8 mouse cellular contexts compared by ENCODE assay signal in genomic region chr8:121474161-121474897, GRCm38 (mm10).
DNase-seq lines count a peak whose midpoint lies in the region; ATAC-seq and TF ChIP-seq lines count a peak whose summit lies in the region.

No protein-coding gene starts in this region.

- no peak for TF ChIP-seq EP300 in lung, postnatal 0 days (IDR thresholded peaks at IDR 0.05)

- no peak overlapping the region for H3K9ac ChIP-seq in lung, postnatal 0 days (replicated peaks; ENCODE audit: low read depth)
- H3K9ac ChIP-seq in forebrain, postnatal 0 days: 0 out of 2 replicates have a peak overlapping the region, but pooled peaks have one; percentile 0
- no peak overlapping the region for H3K9ac ChIP-seq in stomach, embryonic 14.5 days (replicated peaks; ENCODE audit: low read depth, low read length)

- peak overlapping the region; percentile 22; the same call in 1 of the 2 replicates for H3K4me2 ChIP-seq in lung, postnatal 0 days (replicated peaks; ENCODE audit: low read depth, low read length)
- H3K4me2 ChIP-seq in forebrain, postnatal 0 days (ENCODE audit: low read depth): no peak overlapping the region; the same call in 1 of the 2 replicates
- peak overlapping the region; percentile 35 for H3K4me2 ChIP-seq in stomach, embryonic 14.5 days (replicated peaks; ENCODE audit: low read depth, low read length)

- H3K4me1 ChIP-seq in heart, embryonic 10.5 days: peaks cover 22% of the 10 kb centered on the region
- no peaks in the 10 kb centered on the region; the same call in 1 of the 2 replicates for H3K4me1 ChIP-seq in lung, postnatal 0 days (ENCODE audit: insufficient read depth, low read depth, low read length)
- H3K4me1 ChIP-seq in forebrain, postnatal 0 days (ENCODE audit: insufficient read depth): no peaks in the 10 kb centered on the region
- H3K4me1 ChIP-seq in stomach, embryonic 14.5 days (ENCODE audit: control insufficient read depth, insufficient read depth, low read length): peaks cover 9% of the 10 kb centered on the region; the same call in 1 of the 2 replicates

- H3K27me3 ChIP-seq in heart, embryonic 10.5 days (ENCODE audit: insufficient read depth, poor library complexity, severe bottlenecking): 0 out of 2 replicates have a peak, but pooled peaks cover 27% of the 10 kb centered on the region
- no peaks in the 10 kb centered on the region; the same call in 1 of the 2 replicates for H3K27me3 ChIP-seq in lung, postnatal 0 days (replicated peaks; ENCODE audit: insufficient read depth, low read length)
- peaks cover 5% of the 10 kb centered on the region; the same call in 1 of the 2 replicates for H3K27me3 ChIP-seq in forebrain, postnatal 0 days (ENCODE audit: insufficient read depth, low read length)
- H3K27me3 ChIP-seq in stomach, embryonic 14.5 days (ENCODE audit: control insufficient read depth, insufficient read depth, low read length): no peaks in the 10 kb centered on the region

- no peak for TF ChIP-seq CTCF in lung, postnatal 0 days (IDR thresholded peaks at IDR 0.05)
- TF ChIP-seq CTCF in forebrain, postnatal 0 days (IDR thresholded peaks at IDR 0.05; ENCODE audit: low read depth): no peak

- DNase-seq in heart, embryonic 10.5 days (ENCODE audit: low spot score): no peak
- no peak for DNase-seq in heart, adult 11 months
- DNase-seq in lung, postnatal 0 days (ENCODE audit: low spot score): no peak
- DNase-seq in lung, postnatal 14 days: no peak
- no peak for DNase-seq in forebrain, postnatal 0 days
- no peak for DNase-seq in ovary, postnatal 10 days (ENCODE audit: low spot score)

- ATAC-seq in lung, postnatal 0 days: no peak
- ATAC-seq in forebrain, postnatal 0 days: no peak
- no peak for ATAC-seq in stomach, embryonic 14.5 days (ENCODE audit: insufficient number of reproducible peaks, insufficient read depth, low FRiP score, low read depth)
- no peak for ATAC-seq in megakaryocyte progenitor cell, adult 5-6 weeks (replicated peaks; ENCODE audit: poor library complexity)

- H3K9me3 ChIP-seq in heart, embryonic 10.5 days: no peaks in the 10 kb centered on the region
- H3K9me3 ChIP-seq in lung, postnatal 0 days (ENCODE audit: low read length): no peaks in the 10 kb centered on the region
- H3K9me3 ChIP-seq in forebrain, postnatal 0 days (ENCODE audit: low read length): no peaks in the 10 kb centered on the region
- no peaks in the 10 kb centered on the region for H3K9me3 ChIP-seq in stomach, embryonic 14.5 days (ENCODE audit: control insufficient read depth, low read depth, low read length)

- WGBS in heart, embryonic 10.5 days: 9% methylated on average over 25 of the region's 25 CpGs
- 9% methylated on average over 25 of the region's 25 CpGs for WGBS in lung, postnatal 0 days
- 11% methylated on average over 25 of the region's 25 CpGs for WGBS in forebrain, postnatal 0 days
- 9% methylated on average over 25 of the region's 25 CpGs for WGBS in stomach, embryonic 14.5 days

- peak overlapping the region; percentile 51 for H3K4me3 ChIP-seq in heart, embryonic 10.5 days
- H3K4me3 ChIP-seq in lung, postnatal 0 days (ENCODE audit: low read depth, low read length): no peak overlapping the region
- H3K4me3 ChIP-seq in forebrain, postnatal 0 days (ENCODE audit: low read depth, low read length): no peak overlapping the region
- H3K4me3 ChIP-seq in stomach, embryonic 14.5 days (ENCODE audit: low read depth, low read length): 0 out of 2 replicates have a peak overlapping the region, but pooled peaks have one; percentile 5

- no peak overlapping the region for H3K27ac ChIP-seq in heart, embryonic 10.5 days
- no peak overlapping the region for H3K27ac ChIP-seq in lung, postnatal 0 days (ENCODE audit: low read length)
- H3K27ac ChIP-seq in forebrain, postnatal 0 days (ENCODE audit: low read depth, low read length): no peak overlapping the region
- no peak overlapping the region for H3K27ac ChIP-seq in stomach, embryonic 14.5 days (ENCODE audit: low read length)

- H3K36me3 ChIP-seq in heart, embryonic 10.5 days: no peaks in the 10 kb centered on the region
- H3K36me3 ChIP-seq in lung, postnatal 0 days (ENCODE audit: insufficient read depth, low read length): no peaks in the 10 kb centered on the region
- H3K36me3 ChIP-seq in forebrain, postnatal 0 days (ENCODE audit: insufficient read depth): no peaks in the 10 kb centered on the region
- H3K36me3 ChIP-seq in stomach, embryonic 14.5 days (ENCODE audit: control insufficient read depth, insufficient read depth, low read length): no peaks in the 10 kb centered on the region

Comparison
In these comparisons a context has a peak if more than half of its experiments do, and no peak if none do; other contexts are left out.
1. H3K4me3 ChIP-seq: peak in heart, embryonic 10.5 days (single experiment) and stomach, embryonic 14.5 days (single experiment); none in lung, postnatal 0 days (single experiment) and forebrain, postnatal 0 days (single experiment).